Mouse (Mus musculus) spleen, adult 2 months (tissue): Measurements from ENCODE around the gene Wwox.

Source experiments
- CTCF ChIP-seq: fragments of 200-500 bp; IDR thresholded peaks from 2 replicates; pipeline ENCODE4 v1.5.1; 2011; ENCODE audit warnings: mild to moderate bottlenecking, inconsistent platforms; ENCODE audit not compliant: insufficient read depth, insufficient read length, insufficient replicate concordance; ENCODE audit errors: extremely low read depth
- POLR2A ChIP-seq: fragments of 200-500 bp; IDR thresholded peaks from 2 replicates; pipeline ENCODE4 v1.6.1; 2011; ENCODE audit warnings: low read depth, low read length, inconsistent platforms

- no peak for TF ChIP-seq CTCF
- TF ChIP-seq POLR2A = no peak
Observed at GRCm38 (mm10) chr8:114941096-114941495, 501.6 kb downstream of the Wwox start.
